Mouse (Mus musculus) heart, postnatal 0 days (tissue): Measurements from ENCODE around the gene Ndufs4. TPM values are rescaled to one million over a fixed set of nuclear protein-coding genes. Genes with fewer than 3 reads are reported as not detected.

Experiments used
- ATAC-seq: fragments of 200-750 bp; cut with Nextera tagmentation; 2 replicates; pipeline ENCODE4 v1.8.0; 2017; ENCODE audit warnings: low read depth, moderate number of reproducible peaks, moderate library complexity; ENCODE audit not compliant: insufficient read depth
- DNase-seq: peaks from one replicate; pipeline ENCODE4 v3.0.0-alpha.2; 2016; ENCODE audit warnings: low spot score
- H3K27ac ChIP-seq: fragments of 300-500 bp; sonication (generic); 2 replicates; pipeline ENCODE4 v1.5.1; 2014; ENCODE audit warnings: low read depth, mild to moderate bottlenecking
- H3K27me3 ChIP-seq: fragments of 300-500 bp; sonication (generic); 2 replicates; pipeline ENCODE4 v1.6.1; 2014; ENCODE audit warnings: low read length, mixed read lengths; ENCODE audit not compliant: control insufficient read depth, insufficient read depth
- H3K36me3 ChIP-seq: fragments of 300-500 bp; sonication (generic); replicated peaks from 2 replicates; pipeline ENCODE4 v1.6.1; 2014; ENCODE audit warnings: low read length, mixed read lengths; ENCODE audit not compliant: control insufficient read depth, insufficient read depth
- H3K4me1 ChIP-seq: fragments of 300-500 bp; sonication (generic); 2 replicates; pipeline ENCODE4 v1.6.1; 2014; ENCODE audit warnings: antibody characterized with exemption; ENCODE audit not compliant: control insufficient read depth, insufficient read depth
- H3K4me2 ChIP-seq: fragments of 300-500 bp; sonication (generic); 2 replicates; pipeline ENCODE4 v1.6.1; 2014; ENCODE audit warnings: low read depth, mild to moderate bottlenecking, low read length, moderate library complexity
- H3K4me3 ChIP-seq: fragments of 300-500 bp; sonication (generic); 2 replicates; pipeline ENCODE4 v1.5.1; 2014; ENCODE audit warnings: low read depth, low read length
- H3K9ac ChIP-seq: fragments of 300-500 bp; sonication (generic); replicated peaks from 2 replicates; pipeline ENCODE4 v1.6.1; 2014; ENCODE audit warnings: low read depth, low read length, mixed read lengths
- H3K9me3 ChIP-seq: fragments of 300-500 bp; sonication (generic); replicated peaks from 2 replicates; pipeline ENCODE4 v1.6.1; 2016; ENCODE audit warnings: low read length; ENCODE audit not compliant: control insufficient read depth
- CTCF ChIP-seq: IDR thresholded peaks from 2 replicates; pipeline ENCODE4 v1.5.1; 2016; ENCODE audit warnings: antibody characterized with exemption, control low read depth, low read depth
- EP300 ChIP-seq: IDR thresholded peaks from 2 replicates; pipeline ENCODE4 v1.6.1; 2016; ENCODE audit warnings: antibody characterized with exemption, low read depth
- WGBS: fragments of 180-500 bp; shearing (Covaris S2); extraction: QIAGEN DNeasy Blood & Tissue Kit; methylation state at CpG from one replicate; pipeline ENCODE4 v1.1.7; 2014; 5-methylcytosine and 5-hydroxymethylcytosine counted together
- polyA plus RNA-seq: library from polyadenylated mRNA; unstranded; fragments of >200 nt; fragmentation: Nextera tagmentation; extraction: Ambion mirVana; gene quantifications from 2 replicates; pipeline ENCODE4 v1.2.1, GENCODE M21; 2015
- total RNA-seq: library from RNA; depleted of rRNA; stranded (reverse); fragments of >200 nt; gene quantifications from 2 replicates; pipeline ENCODE4 v1.2.3, GENCODE M21; 2014; ENCODE audit warnings: low replicate concordance

Ndufs4 gene
- total and polyA plus RNA-seq, 2 experiments from 2014 or later: 144 to 717 TPM

GRCm38 (mm10) chr13:114406866-114407265 lies 18.8 kb upstream of the Ndufs4 start:
- Histone ChIP-seq H3K4me1 (no peaks in the 10 kb centered on the region), H3K9me3 (no peaks in the 10 kb centered on the region), H3K4me2 (no peak overlapping the region), H3K27me3 (no peaks in the 10 kb centered on the region), H3K4me3 (no peak overlapping the region), H3K9ac (no peak overlapping the region), H3K27ac (no peak overlapping the region), H3K36me3 (no peaks in the 10 kb centered on the region)
- ATAC-seq (no peak), DNase-seq (no peak)
- 31% methylated on average over 5 of the region's 5 CpGs for WGBS
- TF ChIP-seq EP300 (no peak), CTCF (no peak)

- H3K27me3 ChIP-seq: no peaks in the 10 kb centered on the region
- H3K9me3 ChIP-seq: no peaks in the 10 kb centered on the region
- TF ChIP-seq CTCF: no peak
- TF ChIP-seq EP300: no peak
- H3K4me2 ChIP-seq: no peak overlapping the region
- H3K27ac ChIP-seq: no peak overlapping the region
- DNase-seq (no peak), ATAC-seq (no peak)
- H3K36me3 ChIP-seq: no peaks in the 10 kb centered on the region
- WGBS: 31% methylated on average over 5 of the region's 5 CpGs
- H3K4me1 ChIP-seq: no peaks in the 10 kb centered on the region
- no peak overlapping the region for H3K4me3 ChIP-seq
- no peak overlapping the region for H3K9ac ChIP-seq
These were observed 18.4 kb upstream of the Ndufs4 start for GRCm38 (mm10) chr13:114406424-114406823.

GRCm38 (mm10) chr13:114405100-114405715 lies 17.1 kb upstream of the Ndufs4 start:
- no peak overlapping the region for H3K4me3 ChIP-seq
- 74% methylated on average over 9 of the region's 9 CpGs for WGBS
- no peak for DNase-seq
- ATAC-seq: no peak
- H3K9me3 ChIP-seq: no peaks in the 10 kb centered on the region
- H3K27ac ChIP-seq: no peak overlapping the region
- no peak overlapping the region for H3K4me2 ChIP-seq
- H3K36me3 ChIP-seq: no peaks in the 10 kb centered on the region
- no peak overlapping the region for H3K9ac ChIP-seq
- no peaks in the 10 kb centered on the region for H3K4me1 ChIP-seq
- H3K27me3 ChIP-seq: no peaks in the 10 kb centered on the region
- no peak for TF ChIP-seq CTCF
- TF ChIP-seq EP300: no peak

- no peaks in the 10 kb centered on the region for H3K4me1 ChIP-seq
- ATAC-seq: no peak
- H3K36me3 ChIP-seq: no peaks in the 10 kb centered on the region
- TF ChIP-seq CTCF (no peak), EP300 (no peak)
- no peaks in the 10 kb centered on the region for H3K27me3 ChIP-seq
- H3K4me2 ChIP-seq: no peak overlapping the region
- no peaks in the 10 kb centered on the region for H3K9me3 ChIP-seq
- no peak for DNase-seq
- H3K27ac ChIP-seq: no peak overlapping the region
- WGBS: 67% methylated on average over 2 of the region's 2 CpGs
- H3K9ac ChIP-seq: no peak overlapping the region
- H3K4me3 ChIP-seq: no peak overlapping the region
These were observed 10.8 kb upstream of the Ndufs4 start for GRCm38 (mm10) chr13:114398906-114399305.

- H3K36me3 ChIP-seq: no peaks in the 10 kb centered on the region
- WGBS: 78% methylated on average over 9 of the region's 9 CpGs
- no peak overlapping the region for H3K9ac ChIP-seq
- no peak overlapping the region for H3K27ac ChIP-seq
- no peak for TF ChIP-seq EP300
- no peak for TF ChIP-seq CTCF
- ATAC-seq (no peak), DNase-seq (no peak)
- H3K4me3 ChIP-seq: no peak overlapping the region
- H3K9me3 ChIP-seq: no peaks in the 10 kb centered on the region
- no peaks in the 10 kb centered on the region for H3K27me3 ChIP-seq
- no peaks in the 10 kb centered on the region for H3K4me1 ChIP-seq
- H3K4me2 ChIP-seq: no peak overlapping the region
These were observed 9.2 kb upstream of the Ndufs4 start for GRCm38 (mm10) chr13:114397281-114397680.

GRCm38 (mm10) chr13:114396863-114397262 lies 8.8 kb upstream of the Ndufs4 start:
- H3K9me3 ChIP-seq: no peaks in the 10 kb centered on the region
- H3K36me3 ChIP-seq: no peaks in the 10 kb centered on the region
- no peak overlapping the region for H3K9ac ChIP-seq
- H3K4me1 ChIP-seq: no peaks in the 10 kb centered on the region
- ATAC-seq (no peak), DNase-seq (no peak)
- TF ChIP-seq EP300 (no peak), CTCF (no peak)
- H3K4me2 ChIP-seq: no peak overlapping the region
- 59% methylated on average over 10 of the region's 10 CpGs for WGBS
- no peak overlapping the region for H3K27ac ChIP-seq
- no peaks in the 10 kb centered on the region for H3K27me3 ChIP-seq
- no peak overlapping the region for H3K4me3 ChIP-seq
